Mouse (Mus musculus): ENCODE data around the gene Rngtt. TPM values are rescaled to one million over a fixed set of nuclear protein-coding genes. Genes with fewer than 3 reads are reported as not detected.
"Not testable (repeated sequence)": the region's sequence is repeated elsewhere in the genome, so short reads cannot be mapped to it uniquely, and the experiment has no call there.

Rngtt gene
- polyA plus RNA-seq, 1 experiment = 51.9 TPM

- no peaks in the 10 kb centered on the region for H3K9me3 ChIP-seq (replicated peaks; ENCODE audit: control insufficient read depth, insufficient read depth, low read length, poor library complexity, severe bottlenecking)
- no peaks in the 10 kb centered on the region for H3K27me3 ChIP-seq (ENCODE audit: control insufficient read depth, insufficient read depth, low read length, poor library complexity, severe bottlenecking)
- TF ChIP-seq EP300 (IDR thresholded peaks at IDR 0.05; ENCODE audit: insufficient read depth, low read depth, low read length) = no peak
- TF ChIP-seq POLR2A (IDR thresholded peaks at IDR 0.05; ENCODE audit: insufficient read depth, low read length) = no peak
- TF ChIP-seq CTCF (IDR thresholded peaks at IDR 0.05; ENCODE audit: low read depth, low read length) = no peak
These were observed 131.8 kb downstream of the Rngtt start for GRCm38 (mm10) chr4:33441864-33442263.

DNA sequence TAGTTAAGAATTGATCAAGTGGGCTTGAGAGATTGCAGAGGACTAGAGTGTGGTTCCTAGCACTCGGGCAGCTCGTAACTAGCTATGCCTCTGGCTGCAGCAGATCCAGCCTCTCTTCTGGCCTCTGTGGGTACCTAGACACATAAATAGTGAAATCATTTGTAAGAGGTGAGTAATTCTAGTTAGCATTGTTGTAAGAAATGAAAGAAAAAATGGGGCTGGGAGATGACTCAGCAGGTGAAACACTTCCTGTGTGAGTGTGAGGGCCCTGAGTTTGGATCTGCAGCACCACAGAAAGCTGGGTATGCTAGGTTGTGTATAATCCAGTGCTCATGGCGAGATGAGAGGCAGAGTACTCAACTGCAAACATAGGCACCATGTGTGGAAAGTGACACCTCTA is 136.2 kb downstream of the Rngtt start:
- H3K9me3 ChIP-seq (replicated peaks; ENCODE audit: control insufficient read depth, insufficient read depth, low read length, poor library complexity, severe bottlenecking) = no peaks in the 10 kb centered on the region
- H3K9ac ChIP-seq (ENCODE audit: low read depth, poor library complexity, severe bottlenecking) = no peak overlapping the region
- no peaks in the 10 kb centered on the region; the same call in 1 of the 2 replicates for H3K36me3 ChIP-seq (ENCODE audit: control insufficient read depth, insufficient read depth, low read length, poor library complexity, severe bottlenecking)
- H3K27me3 ChIP-seq (ENCODE audit: control insufficient read depth, insufficient read depth, low read length, poor library complexity, severe bottlenecking) = no peaks in the 10 kb centered on the region
- H3K27ac ChIP-seq (ENCODE audit: insufficient read depth, low read length) = no peak overlapping the region
- no peaks in the 10 kb centered on the region for H3K4me1 ChIP-seq (ENCODE audit: control insufficient read depth, insufficient read depth, low read length)
- TF ChIP-seq EP300 (IDR thresholded peaks at IDR 0.05; ENCODE audit: insufficient read depth, low read depth, low read length) (no peak), POLR2A (IDR thresholded peaks at IDR 0.05; ENCODE audit: insufficient read depth, low read length) (no peak), CTCF (IDR thresholded peaks at IDR 0.05; ENCODE audit: low read depth, low read length) (no peak)
- H3K4me3 ChIP-seq (ENCODE audit: low read depth, low read length) = no peak overlapping the region

More at GRCm38 (mm10) chr4:33441864-33442263, 131.8 kb downstream of the Rngtt start:
- H3K4me3 ChIP-seq (ENCODE audit: low read depth, low read length) = no peak overlapping the region
- no peak overlapping the region for H3K9ac ChIP-seq (ENCODE audit: low read depth, poor library complexity, severe bottlenecking)
- no peak overlapping the region for H3K27ac ChIP-seq (ENCODE audit: insufficient read depth, low read length)
- H3K4me1 ChIP-seq (ENCODE audit: control insufficient read depth, insufficient read depth, low read length) = no peaks in the 10 kb centered on the region
- no peaks in the 10 kb centered on the region for H3K36me3 ChIP-seq (ENCODE audit: control insufficient read depth, insufficient read depth, low read length, poor library complexity, severe bottlenecking)

GRCm38 (mm10) chr4:33446881-33447280 is 136.8 kb downstream of the Rngtt start:
- no peak overlapping the region for H3K4me3 ChIP-seq (ENCODE audit: low read depth, low read length)
- H3K27ac ChIP-seq (ENCODE audit: insufficient read depth, low read length) = no peak overlapping the region
- TF ChIP-seq CTCF (IDR thresholded peaks at IDR 0.05; ENCODE audit: low read depth, low read length) (no peak), EP300 (IDR thresholded peaks at IDR 0.05; ENCODE audit: insufficient read depth, low read depth, low read length) (no peak), POLR2A (IDR thresholded peaks at IDR 0.05; ENCODE audit: insufficient read depth, low read length) (no peak)
- H3K4me1 ChIP-seq (ENCODE audit: control insufficient read depth, insufficient read depth, low read length) = no peaks in the 10 kb centered on the region
- H3K36me3 ChIP-seq (ENCODE audit: control insufficient read depth, insufficient read depth, low read length, poor library complexity, severe bottlenecking) = no peaks in the 10 kb centered on the region; the same call in 1 of the 2 replicates
- H3K9me3 ChIP-seq (replicated peaks; ENCODE audit: control insufficient read depth, insufficient read depth, low read length, poor library complexity, severe bottlenecking) = no peaks in the 10 kb centered on the region
- no peak overlapping the region for H3K9ac ChIP-seq (ENCODE audit: low read depth, poor library complexity, severe bottlenecking)
- H3K27me3 ChIP-seq (ENCODE audit: control insufficient read depth, insufficient read depth, low read length, poor library complexity, severe bottlenecking) = no peaks in the 10 kb centered on the region

DNA sequence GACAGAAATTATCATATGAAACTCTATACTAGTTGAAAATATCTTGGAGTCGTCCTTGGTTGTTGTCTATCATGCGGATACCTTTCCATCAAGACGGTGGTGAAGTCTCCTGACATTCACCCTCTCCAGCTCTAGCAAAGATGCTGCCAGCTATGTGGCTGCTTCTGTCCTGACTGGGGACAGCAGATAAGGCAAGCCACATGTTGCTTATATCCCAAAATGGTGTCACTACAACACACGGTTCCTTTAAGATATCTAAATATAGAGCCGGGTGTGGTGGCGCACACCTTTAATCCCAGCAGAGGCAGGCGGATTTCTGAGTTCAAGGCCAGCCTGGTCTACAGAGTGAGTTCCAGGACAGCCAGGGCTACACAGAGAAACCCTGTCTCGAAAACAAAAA is 140.2 kb downstream of the Rngtt start:
- not testable (repeated sequence) for H3K27ac ChIP-seq (ENCODE audit: insufficient read depth, low read length); H3K4me1 ChIP-seq (ENCODE audit: control insufficient read depth, insufficient read depth, low read length); H3K9me3 ChIP-seq (replicated peaks; ENCODE audit: control insufficient read depth, insufficient read depth, low read length, poor library complexity, severe bottlenecking); H3K4me3 ChIP-seq (ENCODE audit: low read depth, low read length); H3K9ac ChIP-seq (ENCODE audit: low read depth, poor library complexity, severe bottlenecking); H3K36me3 ChIP-seq (ENCODE audit: control insufficient read depth, insufficient read depth, low read length, poor library complexity, severe bottlenecking); H3K27me3 ChIP-seq (ENCODE audit: control insufficient read depth, insufficient read depth, low read length, poor library complexity, severe bottlenecking)

GRCm38 (mm10) chr4:33459851-33460250 is 149.7 kb downstream of the Rngtt start:
- Histone ChIP-seq H3K27ac (ENCODE audit: insufficient read depth, low read length) (no peak overlapping the region), H3K36me3 (ENCODE audit: control insufficient read depth, insufficient read depth, low read length, poor library complexity, severe bottlenecking) (no peaks in the 10 kb centered on the region), H3K27me3 (ENCODE audit: control insufficient read depth, insufficient read depth, low read length, poor library complexity, severe bottlenecking) (no peaks in the 10 kb centered on the region), H3K4me1 (ENCODE audit: control insufficient read depth, insufficient read depth, low read length) (no peaks in the 10 kb centered on the region), H3K9ac (ENCODE audit: low read depth, poor library complexity, severe bottlenecking) (no peak overlapping the region), H3K4me3 (ENCODE audit: low read depth, low read length) (no peak overlapping the region), H3K9me3 (replicated peaks; ENCODE audit: control insufficient read depth, insufficient read depth, low read length, poor library complexity, severe bottlenecking) (no peaks in the 10 kb centered on the region)
- TF ChIP-seq EP300 (IDR thresholded peaks at IDR 0.05; ENCODE audit: insufficient read depth, low read depth, low read length) (no peak), POLR2A (IDR thresholded peaks at IDR 0.05; ENCODE audit: insufficient read depth, low read length) (no peak), CTCF (IDR thresholded peaks at IDR 0.05; ENCODE audit: low read depth, low read length) (no peak)

- no peak for TF ChIP-seq CTCF (IDR thresholded peaks at IDR 0.05; ENCODE audit: low read depth, low read length)
- no peak for TF ChIP-seq POLR2A (IDR thresholded peaks at IDR 0.05; ENCODE audit: insufficient read depth, low read length)
- no peak for TF ChIP-seq EP300 (IDR thresholded peaks at IDR 0.05; ENCODE audit: insufficient read depth, low read depth, low read length)
- H3K9me3 ChIP-seq (replicated peaks; ENCODE audit: control insufficient read depth, insufficient read depth, low read length, poor library complexity, severe bottlenecking) = no peaks in the 10 kb centered on the region
- no peak overlapping the region for H3K9ac ChIP-seq (ENCODE audit: low read depth, poor library complexity, severe bottlenecking)
- peaks cover 3% of the 10 kb centered on the region; the same call in 1 of the 2 replicates for H3K36me3 ChIP-seq (ENCODE audit: control insufficient read depth, insufficient read depth, low read length, poor library complexity, severe bottlenecking)
- H3K27ac ChIP-seq (ENCODE audit: insufficient read depth, low read length) = no peak overlapping the region
- no peaks in the 10 kb centered on the region for H3K4me1 ChIP-seq (ENCODE audit: control insufficient read depth, insufficient read depth, low read length)
- H3K4me3 ChIP-seq (ENCODE audit: low read depth, low read length) = no peak overlapping the region
- no peaks in the 10 kb centered on the region for H3K27me3 ChIP-seq (ENCODE audit: control insufficient read depth, insufficient read depth, low read length, poor library complexity, severe bottlenecking)
These were observed 154.3 kb downstream of the Rngtt start for GRCm38 (mm10) chr4:33464432-33464831.

All from ES-Bruce4 (cell line).